Mouse (Mus musculus) lung, embryonic 15.5 days (tissue): ENCODE data around the gene Zbtb49. TPM values are rescaled to one million over a fixed set of nuclear protein-coding genes. Genes with fewer than 3 reads are reported as not detected.

Source experiments
- ATAC-seq: fragments of 200-750 bp; cut with Nextera tagmentation; 2 replicates; pipeline ENCODE4 v1.8.0; 2017; ENCODE audit warnings: moderate number of reproducible peaks, borderline replicate concordance; ENCODE audit not compliant: low FRiP score, low TSS enrichment; ENCODE audit errors: extremely low read depth
- H3K27ac ChIP-seq: fragments of 300-500 bp; sonication (generic); 2 replicates; pipeline ENCODE4 v1.5.1; 2015; ENCODE audit warnings: moderate library complexity, mild to moderate bottlenecking, inconsistent platforms
- H3K27me3 ChIP-seq: fragments of 300-500 bp; sonication (generic); 2 replicates; pipeline ENCODE4 v1.6.1; 2015; ENCODE audit warnings: inconsistent platforms
- H3K36me3 ChIP-seq: fragments of 300-500 bp; sonication (generic); 2 replicates; pipeline ENCODE4 v1.6.1; 2015; ENCODE audit warnings: inconsistent platforms
- H3K4me1 ChIP-seq: fragments of 300-500 bp; sonication (generic); 2 replicates; pipeline ENCODE4 v1.6.1; 2015; ENCODE audit warnings: inconsistent platforms
- H3K4me2 ChIP-seq: fragments of 300-500 bp; sonication (generic); 2 replicates; pipeline ENCODE4 v1.6.1; 2015; ENCODE audit warnings: inconsistent platforms, mild to moderate bottlenecking, moderate library complexity
- H3K4me3 ChIP-seq: fragments of 300-500 bp; sonication (generic); 2 replicates; pipeline ENCODE4 v1.5.1; 2015; ENCODE audit warnings: mild to moderate bottlenecking, inconsistent platforms
- H3K9ac ChIP-seq: fragments of 300-500 bp; sonication (generic); 2 replicates; pipeline ENCODE4 v1.6.1; 2015; ENCODE audit warnings: inconsistent platforms
- H3K9me3 ChIP-seq: fragments of 300-500 bp; sonication (generic); 2 replicates; pipeline ENCODE4 v1.6.1; 2016; ENCODE audit warnings: inconsistent platforms
- WGBS: fragments of 180-500 bp; shearing (Covaris S2); methylation state at CpG from one replicate; pipeline ENCODE4 v1.1.7; 2015; 5-methylcytosine and 5-hydroxymethylcytosine counted together
- polyA plus RNA-seq: library from polyadenylated mRNA; unstranded; fragments of >200 nt; fragmentation: Nextera tagmentation; extraction: Ambion mirVana; gene quantifications from 2 replicates; pipeline ENCODE4 v1.2.1, GENCODE M21; 2015

The Zbtb49 gene
- polyA plus RNA-seq, 1 experiment from 2014 or later: 12.2 TPM

DNA sequence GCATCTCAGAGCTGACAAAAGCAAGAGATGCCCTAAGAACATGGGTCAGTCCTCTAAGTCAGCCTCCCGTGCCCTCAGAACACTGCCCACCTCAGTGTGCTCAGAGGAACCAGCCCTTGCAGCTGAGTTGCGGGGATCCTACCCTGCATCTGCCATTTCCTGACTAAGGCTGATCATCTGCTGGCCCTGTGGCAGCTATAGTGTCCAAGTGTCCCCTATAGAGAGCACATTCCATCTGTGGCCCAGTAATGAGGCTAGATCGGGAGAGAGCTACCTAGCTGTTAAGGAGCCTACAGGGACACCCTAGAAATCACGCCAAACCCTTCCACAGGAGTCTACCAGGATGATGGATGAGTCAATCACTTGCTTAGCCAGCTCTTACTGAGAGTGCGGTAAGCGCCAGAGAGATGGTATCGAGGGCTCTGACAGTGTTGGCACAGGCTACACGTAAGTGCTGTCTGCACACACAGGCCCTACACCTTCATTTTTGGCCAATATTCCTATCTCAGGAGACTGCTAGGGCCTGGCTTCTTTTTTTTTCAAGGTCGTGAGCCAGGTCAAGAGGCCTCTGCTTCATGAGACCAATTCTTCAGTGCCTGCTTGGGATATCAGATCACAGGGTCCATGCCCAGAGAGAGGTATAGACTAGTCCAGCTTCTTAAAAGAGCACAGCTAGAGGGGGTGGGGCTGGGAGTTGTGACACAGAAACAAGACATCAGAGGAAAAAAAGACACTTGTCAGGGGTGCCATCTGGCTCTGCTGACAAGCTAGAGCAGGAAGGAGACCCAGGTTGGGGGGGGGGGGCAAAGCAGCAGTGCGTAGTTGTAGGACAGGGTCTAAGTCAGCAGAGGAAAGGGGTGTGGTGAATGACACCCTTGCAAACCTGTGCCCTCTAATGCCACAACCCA, 67.8 kb downstream of the Zbtb49 start:
- Histone ChIP-seq H3K27ac (no peak overlapping the region), H3K27me3 (no peaks in the 10 kb centered on the region), H3K4me2 (no peak overlapping the region), H3K4me3 (no peak overlapping the region), H3K9me3 (no peaks in the 10 kb centered on the region), H3K9ac (no peak overlapping the region), H3K4me1 (no peaks in the 10 kb centered on the region), H3K36me3 (peaks cover 20% of the 10 kb centered on the region; the same call in 1 of the 2 replicates)
- WGBS: 79% methylated on average over 10 of the region's 10 CpGs
- ATAC-seq: no peak

DNA sequence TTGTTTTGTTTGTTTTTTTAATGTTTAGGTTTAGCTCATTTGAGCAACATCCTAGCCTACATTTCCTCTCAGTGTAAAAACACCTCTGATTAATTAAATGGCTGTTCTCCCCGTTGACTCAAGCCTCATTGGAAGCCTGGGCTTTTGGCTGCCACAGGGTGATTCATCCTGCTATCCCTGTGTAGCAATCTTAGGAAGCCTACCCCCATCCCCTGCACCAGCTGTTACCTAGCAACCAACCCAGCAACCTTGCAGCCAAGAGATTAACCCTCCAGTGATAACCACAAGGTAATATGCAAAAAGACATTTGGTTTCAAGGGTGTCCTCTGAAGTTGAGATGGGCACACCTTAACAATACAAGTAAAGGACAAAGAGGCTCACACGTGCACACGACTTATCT, 69.0 kb downstream of the Zbtb49 start:
- Histone ChIP-seq H3K4me1 (no peaks in the 10 kb centered on the region), H3K27ac (no peak overlapping the region), H3K9me3 (no peaks in the 10 kb centered on the region), H3K27me3 (no peaks in the 10 kb centered on the region), H3K4me2 (no peak overlapping the region), H3K4me3 (no peak overlapping the region), H3K9ac (no peak overlapping the region), H3K36me3 (peaks cover 18% of the 10 kb centered on the region; the same call in 1 of the 2 replicates)
- WGBS: 51% methylated on average over 3 of the region's 3 CpGs
- ATAC-seq: no peak

- Histone ChIP-seq H3K27me3 (no peaks in the 10 kb centered on the region), H3K9ac (no peak overlapping the region), H3K9me3 (no peaks in the 10 kb centered on the region), H3K4me2 (no peak overlapping the region), H3K4me3 (no peak overlapping the region), H3K27ac (no peak overlapping the region), H3K4me1 (no peaks in the 10 kb centered on the region), H3K36me3 (peaks cover 8% of the 10 kb centered on the region; the same call in 1 of the 2 replicates)
- 67% methylated on average over 6 of the region's 6 CpGs for WGBS
- ATAC-seq: no peak
These were observed 73.7 kb downstream of the Zbtb49 start for GRCm38 (mm10) chr5:38146524-38146923.

DNA sequence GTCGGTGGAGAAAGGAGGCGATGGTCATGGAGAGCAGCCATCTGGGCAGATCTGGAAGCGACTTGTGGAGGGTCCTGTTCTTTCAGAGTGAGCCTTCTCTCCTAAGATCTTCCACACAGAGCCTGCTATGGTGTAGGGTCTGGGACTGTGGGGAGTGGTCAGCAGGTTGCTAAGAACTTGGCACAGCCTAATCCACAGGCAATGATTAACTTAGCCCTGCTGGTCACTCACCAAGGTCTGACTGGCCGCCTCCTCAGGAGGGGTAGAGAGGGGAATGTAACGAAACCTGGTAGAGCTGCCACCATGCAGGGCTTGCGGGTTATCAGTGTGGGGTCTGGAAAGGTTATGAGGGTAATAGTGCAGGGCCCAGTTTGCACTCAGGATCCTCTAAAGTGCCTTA, 79.4 kb downstream of the Zbtb49 start:
- 81% methylated on average over 6 of the region's 6 CpGs for WGBS
- Histone ChIP-seq H3K4me2 (no peak overlapping the region), H3K27me3 (no peaks in the 10 kb centered on the region), H3K27ac (no peak overlapping the region), H3K4me3 (no peak overlapping the region), H3K9me3 (no peaks in the 10 kb centered on the region), H3K4me1 (no peaks in the 10 kb centered on the region), H3K9ac (no peak overlapping the region), H3K36me3 (peaks cover 11% of the 10 kb centered on the region; the same call in 1 of the 2 replicates)
- ATAC-seq: no peak

Other genes with a start within 250 kb of the Zbtb49 start
- 40.9 and 44.7 TPM in 2 replicates for gene Stx18, start 181.7 kb downstream of the Zbtb49 start, polyA plus RNA-seq
- gene Nsg1, start 60.5 kb downstream of the Zbtb49 start, polyA plus RNA-seq: 70.1 and 74.5 TPM in 2 replicates
- gene Lyar, start within 50 bp of the Zbtb49 start, polyA plus RNA-seq: 83.8 and 85.7 TPM in 2 replicates
- gene Tmem128, start 39.7 kb upstream of the Zbtb49 start, polyA plus RNA-seq: 80.4 and 81.1 TPM in 2 replicates
- not detected in 2 replicates for gene Otop1, start 55.5 kb upstream of the Zbtb49 start, polyA plus RNA-seq
- not detected in 2 replicates for gene Drd5, start 98.9 kb upstream of the Zbtb49 start, polyA plus RNA-seq